Mouse (Mus musculus): Measurements from ENCODE around the gene Reln.
A peak's percentile ranks its signal among the peaks of the same experiment; 100 is the strongest.

Gene Reln

DNA sequence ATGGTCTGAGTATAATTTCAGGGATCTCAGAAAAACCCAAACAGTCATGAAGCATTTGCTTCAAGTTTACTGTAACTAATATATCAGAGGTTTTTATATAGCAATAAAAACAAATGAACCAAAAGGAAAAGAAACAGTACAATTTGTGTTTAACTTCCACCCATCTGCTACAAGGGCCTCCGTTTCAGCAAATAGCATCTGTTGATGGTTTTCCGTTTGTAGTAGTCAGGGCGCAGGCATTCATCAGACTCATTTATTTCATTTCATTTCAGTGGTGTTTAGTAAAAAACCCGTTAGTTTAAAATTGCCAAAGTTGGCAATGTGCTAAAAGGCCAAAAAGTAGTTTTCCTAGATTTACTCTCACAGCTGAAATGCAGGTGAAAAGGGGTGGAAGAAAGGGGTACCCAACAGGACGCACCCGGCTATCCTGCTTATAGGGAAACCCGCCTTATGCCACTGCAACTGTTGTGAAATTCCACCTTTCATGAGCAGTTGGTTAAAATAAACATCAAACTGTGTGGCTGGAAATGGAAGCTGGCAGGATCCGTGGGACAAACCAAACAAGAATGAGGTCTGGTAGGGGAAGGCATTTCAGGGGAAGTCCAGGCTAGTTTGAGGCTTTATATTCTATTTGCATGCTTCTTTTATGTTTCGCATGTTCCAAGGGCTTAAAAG, 237.6 kb downstream of the Reln start:
- peak; percentile 62 for DNase-seq

DNA sequence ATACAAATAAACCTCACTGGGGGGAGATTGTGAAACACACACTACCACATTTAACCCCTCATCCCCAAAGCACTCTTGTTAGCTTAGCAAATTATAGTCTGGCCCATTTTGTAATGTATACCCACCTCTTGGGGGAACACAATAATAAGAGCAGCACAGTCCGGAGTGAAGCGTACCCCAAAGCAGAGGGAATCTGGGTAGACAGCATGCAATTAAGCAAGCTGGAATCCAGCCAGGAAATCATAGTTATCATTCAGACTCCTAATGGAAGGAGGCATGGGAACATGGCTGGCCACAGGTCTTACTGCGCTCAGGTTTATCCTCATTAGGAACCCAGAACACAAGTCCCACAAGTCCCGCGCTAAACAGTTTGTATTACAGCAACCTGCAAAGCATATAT, 249.5 kb downstream of the Reln start:
- peak; percentile 41 for DNase-seq

DNA sequence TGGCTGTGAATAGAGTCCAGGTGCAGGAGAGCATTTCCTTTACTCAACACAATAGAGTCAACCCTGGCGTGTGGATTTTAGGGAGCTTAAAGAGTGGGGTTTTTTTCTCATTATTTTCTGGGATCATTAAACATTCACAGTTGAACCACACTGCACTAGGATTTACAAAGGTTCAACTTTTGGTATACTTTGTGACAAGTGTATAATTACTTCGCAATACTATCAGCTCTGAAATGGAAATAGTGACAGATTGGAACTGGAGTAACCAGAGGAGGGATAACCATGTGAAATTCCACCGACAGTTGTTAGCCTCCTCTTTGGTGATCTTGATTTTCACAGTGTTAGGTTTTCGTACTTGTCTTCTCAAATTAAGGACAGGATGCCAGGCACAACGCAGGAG, 250.5 kb downstream of the Reln start:
- DNase-seq: no peak

DNA sequence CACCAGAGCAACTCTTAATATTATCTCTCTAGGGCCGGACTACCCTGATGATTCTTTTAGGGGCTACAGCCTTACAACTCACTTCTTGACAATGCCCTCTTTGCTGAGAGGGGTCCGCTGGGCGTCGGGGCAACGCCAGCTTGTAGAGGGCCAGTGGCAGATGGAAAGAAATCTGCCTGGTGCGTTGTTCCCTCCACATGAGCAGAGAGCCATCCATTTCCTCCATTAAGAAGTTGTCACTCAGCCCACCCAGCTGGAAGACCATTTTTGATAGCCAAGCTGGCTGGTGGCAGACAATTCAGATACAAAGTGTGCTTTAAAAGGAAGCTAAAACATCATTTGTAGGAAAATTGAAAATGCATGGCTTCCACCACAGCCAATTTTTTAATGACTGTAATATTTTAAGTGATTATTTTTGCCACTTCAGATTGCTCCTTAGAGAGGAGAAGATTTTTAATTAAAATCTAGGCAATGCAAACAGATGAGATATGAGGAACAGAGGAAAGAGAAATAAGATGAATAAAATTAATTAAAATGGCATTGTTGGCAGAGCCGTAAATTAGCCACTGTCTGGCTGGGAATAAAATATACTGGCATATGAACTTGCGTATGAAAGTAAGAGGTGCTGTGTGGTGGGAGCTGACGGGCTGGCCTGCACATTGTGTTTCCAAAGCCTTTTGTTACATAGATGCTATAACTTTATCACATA, 251.2 kb downstream of the Reln start:
- peak; percentile 64 for DNase-seq

DNA sequence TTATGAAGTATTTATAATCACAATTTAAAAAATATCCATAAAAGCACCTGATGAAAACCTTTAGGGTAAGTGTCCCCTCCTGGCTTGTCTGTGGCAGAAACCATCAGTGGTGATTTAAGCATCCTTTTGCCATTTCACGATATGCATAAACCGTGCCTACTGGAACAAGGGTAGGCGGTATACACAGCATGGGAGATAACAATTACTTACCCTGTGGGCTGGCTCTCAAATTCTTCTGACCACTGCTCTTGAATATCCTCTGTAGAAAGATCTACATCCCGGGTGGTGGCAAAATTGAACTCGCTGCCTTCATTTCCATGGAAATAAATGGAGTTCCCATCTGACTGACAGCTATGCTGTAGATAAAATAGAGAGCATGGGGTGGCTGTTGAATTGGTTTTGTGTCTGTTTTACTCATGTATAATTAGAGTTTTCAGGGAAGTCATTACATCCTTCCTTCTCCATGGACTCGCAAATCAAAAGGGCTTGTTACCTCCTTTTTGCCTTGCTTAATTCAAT, 264.0 kb downstream of the Reln start:
- no peak for DNase-seq

DNA sequence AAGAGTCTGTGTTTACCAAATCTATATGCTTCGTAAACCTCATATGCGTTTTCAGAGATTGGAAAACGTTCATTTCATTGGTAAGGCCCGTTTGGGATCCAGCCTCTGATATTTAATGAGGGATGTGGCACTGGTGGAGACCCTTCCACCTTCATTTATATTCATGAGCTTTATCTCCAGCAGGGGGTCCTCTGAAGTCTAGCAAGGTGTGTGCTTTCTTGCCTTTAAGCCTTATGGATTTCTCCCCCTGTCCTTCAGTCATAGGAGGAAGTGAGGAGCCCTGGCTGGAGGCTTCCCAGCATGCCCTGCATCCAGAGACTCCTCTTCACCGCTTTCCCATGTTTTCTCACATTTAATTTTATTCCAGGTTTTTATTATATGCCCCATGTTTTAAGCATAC, 269.5 kb downstream of the Reln start:
- no peak for DNase-seq

DNA sequence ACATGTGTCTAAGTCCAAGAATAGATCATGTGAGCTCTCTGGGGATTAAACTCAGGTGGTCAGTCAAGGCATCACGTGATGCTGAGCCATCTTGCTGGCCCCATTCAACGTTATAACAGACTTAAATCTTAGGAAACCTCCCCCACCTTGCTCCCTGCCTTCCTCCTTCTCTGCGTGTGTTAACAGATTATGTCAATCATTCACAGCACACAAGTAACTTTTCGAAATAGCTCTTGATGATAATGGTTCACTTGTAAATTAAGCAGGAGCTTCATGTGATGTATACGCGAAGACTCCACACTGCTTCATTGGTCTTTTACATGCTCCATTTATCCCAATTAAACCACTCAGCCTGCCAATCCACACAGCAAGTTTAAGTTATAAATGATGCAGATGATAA, 271.9 kb downstream of the Reln start:
- no peak for DNase-seq

DNA sequence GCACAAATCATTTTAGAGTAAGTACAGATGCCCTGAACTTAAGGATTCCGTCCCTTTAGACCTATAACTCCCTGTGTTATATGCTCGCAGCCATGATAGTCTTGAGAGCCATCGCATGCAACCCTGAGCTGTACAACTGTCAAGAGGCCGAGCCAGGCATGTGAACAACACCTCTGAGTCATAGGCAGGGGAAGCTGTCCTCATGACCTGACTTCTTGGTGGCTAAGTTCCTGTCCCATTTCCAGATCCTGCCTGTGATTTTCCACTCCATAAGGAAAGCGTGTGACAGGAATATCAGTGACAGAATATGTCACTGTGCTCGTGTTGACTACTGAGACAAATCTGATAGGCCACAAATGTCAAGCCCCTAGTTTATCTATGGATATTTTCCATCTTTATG, 285.3 kb downstream of the Reln start:
- DNase-seq: no peak

DNA sequence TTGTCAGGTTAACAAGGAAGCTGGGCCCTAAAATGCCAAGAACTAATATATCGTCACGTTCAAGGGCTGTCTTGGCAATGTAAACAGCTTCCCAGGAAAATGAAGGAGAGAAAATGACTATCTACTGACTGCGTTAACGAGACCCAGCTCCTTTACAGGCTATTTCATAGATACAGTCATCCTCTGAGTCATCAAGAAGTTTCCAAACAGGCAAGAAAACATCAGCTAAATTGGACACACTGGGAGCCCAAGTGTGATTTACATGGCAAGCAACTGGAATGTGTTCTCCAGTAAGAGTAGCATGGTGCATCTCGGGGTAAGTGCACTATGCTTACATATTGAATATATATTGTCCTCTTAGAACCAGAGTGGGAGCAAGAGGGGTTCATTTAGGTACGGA, 302.7 kb downstream of the Reln start:
- no peak for DNase-seq

DNA sequence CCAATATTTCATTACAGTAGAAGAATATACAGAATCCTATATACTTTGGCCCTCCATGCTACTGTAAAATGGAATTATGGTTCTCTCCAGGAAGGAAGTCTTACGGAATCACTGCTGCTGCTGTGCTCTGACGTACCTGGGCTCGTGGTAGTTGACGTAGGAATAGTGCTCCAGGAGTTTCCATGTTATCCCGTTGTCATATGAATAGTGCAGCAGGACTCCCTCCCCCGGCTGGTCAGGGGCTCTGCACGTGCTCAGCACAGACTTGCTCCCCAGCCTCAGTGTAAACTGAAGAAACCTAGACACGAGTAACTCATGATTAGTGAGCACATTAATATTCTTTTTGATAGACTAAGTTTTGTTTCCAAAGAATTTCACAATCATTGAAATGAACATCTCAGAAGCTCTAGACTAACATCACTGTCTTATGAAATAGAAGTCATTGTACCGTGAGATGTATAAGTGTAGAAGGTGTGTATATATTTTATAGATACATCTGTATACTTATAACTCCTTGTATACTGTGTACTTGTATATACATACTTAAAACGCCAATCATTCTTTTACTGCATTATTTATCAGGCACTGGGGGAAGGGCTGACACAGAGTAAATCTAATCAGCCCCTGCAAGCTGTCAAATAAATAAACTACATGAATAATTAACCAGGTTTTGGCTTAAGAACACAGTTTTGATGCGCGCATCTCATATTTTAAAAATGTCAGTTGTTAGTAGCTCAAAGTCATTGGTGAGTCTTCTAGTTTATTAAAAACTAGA, 304.9 kb downstream of the Reln start:
- DNase-seq: no peak

DNA sequence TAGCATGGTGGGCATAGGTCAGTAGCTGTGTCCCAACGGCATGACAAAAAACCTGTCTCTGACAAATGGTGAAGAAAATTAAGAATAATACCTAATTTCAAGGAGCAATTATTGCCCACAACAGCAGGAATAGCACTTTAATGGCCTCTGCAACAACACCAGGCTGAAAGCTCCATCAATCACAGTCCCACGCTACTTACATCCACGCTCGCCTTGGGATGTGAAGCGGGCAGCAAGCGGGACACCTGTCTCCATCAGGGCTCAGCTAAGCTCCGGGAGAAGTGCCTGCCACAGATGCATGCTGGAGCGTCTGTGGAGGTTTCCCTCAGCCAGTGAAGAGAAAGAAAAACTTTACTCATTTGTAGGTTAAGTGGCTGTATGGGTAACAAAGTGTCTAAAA, 309.3 kb downstream of the Reln start:
- DNase-seq: no peak

DNA sequence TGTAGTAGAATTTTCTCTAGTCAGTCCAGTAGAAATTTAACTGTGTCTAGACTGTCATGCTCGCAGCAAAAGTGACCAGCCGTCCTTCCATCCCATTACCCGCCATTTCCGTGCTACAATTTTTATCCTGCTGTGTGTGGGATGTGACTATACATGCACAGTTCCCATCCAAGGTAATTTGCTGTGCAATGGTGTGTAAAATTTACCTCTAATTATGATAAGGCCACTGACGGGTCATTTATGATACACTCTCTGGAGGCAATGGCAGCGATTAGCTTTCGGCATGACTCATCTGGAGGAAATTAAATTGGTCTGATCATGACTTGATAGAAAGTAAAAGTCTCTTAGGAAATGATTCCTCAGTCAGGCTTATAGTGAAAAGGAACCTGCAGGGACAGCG, 311.5 kb downstream of the Reln start:
- DNase-seq: no peak

DNA sequence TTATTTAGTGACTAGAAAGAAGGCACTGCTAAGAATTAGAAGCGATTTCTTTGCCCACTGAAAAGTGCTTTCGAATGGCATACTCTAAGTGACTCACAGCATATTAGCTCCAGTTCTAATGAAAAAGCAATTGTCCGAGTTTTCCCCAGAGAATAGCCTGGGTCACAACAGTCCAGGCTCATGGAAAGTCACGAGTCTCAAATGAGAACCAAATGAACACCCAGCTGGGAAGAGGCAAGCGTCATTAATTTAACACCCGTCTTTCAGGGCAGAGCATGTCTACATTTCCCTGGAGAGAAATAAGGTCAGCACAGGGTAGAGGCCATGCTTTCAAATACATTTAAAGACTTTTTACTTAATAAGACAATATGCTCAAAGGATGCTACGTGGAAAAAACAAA, 312.8 kb downstream of the Reln start:
- DNase-seq: no peak

DNA sequence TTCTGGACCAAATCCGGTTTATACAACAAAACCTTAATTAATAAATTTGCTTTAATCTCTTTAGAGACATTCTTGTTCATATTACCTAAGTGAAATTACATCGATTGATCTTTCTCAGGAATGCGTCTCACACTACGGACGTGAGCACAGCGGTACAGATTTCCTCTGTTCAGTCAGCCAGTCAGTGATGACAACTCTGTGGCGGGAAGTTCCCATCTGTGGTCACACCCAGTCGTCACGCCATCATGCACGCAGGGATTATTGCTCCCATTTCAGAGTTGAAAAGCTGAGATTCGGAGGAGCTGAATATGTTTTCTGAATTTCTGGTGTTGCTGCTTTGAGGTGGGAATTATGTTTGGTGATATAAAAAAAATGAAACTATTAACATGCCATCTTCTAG, 316.1 kb downstream of the Reln start:
- no peak for DNase-seq

DNA sequence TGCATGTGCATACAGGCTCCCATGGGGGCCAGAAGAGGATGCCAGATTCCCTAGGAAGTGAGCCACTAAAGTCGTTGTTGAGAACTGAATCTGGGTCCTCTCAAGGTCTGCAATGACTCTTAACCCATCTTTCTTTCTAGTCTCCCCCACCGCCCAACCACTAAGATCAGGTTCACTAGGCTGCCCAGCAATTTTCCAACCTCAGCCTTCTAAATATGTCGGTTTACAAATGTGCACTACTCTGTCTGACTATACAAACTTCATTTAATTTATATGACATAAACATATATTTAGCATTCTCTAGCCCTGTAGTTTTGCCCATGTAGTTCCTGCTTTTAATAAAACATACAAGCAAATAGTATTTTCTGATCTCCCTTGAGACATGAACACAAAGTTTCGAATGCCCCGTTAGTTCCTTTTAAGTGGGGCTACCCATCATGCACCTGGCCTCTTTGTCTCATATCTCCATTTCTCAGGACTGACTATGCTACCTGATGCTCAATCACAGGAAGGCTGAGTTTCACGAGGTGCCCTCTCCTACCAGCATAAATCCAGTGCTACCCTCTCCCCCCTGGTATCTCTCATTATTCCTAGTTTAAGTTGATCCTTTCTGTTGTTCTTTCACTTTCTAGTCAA, 317.1 kb downstream of the Reln start:
- DNase-seq: no peak

DNA sequence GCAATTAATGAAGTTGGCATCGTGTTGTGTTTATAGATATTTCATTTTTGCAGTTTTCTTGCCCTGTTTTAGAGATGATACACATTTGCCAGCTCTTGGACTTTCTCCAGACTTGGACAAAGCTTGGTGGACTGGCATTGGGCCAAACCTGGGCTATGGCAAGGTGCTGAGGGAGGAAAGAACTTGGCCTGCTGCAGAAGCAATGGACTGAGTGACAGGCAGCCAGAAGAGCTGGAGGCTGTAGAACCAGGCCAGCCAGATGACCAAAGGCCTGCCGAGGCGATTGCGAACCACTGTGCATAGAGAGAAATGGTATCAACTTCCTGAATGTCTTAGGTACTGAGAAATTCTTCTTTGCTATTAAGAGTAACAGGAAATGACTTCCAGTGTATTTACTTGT, 318.8 kb downstream of the Reln start:
- DNase-seq: peak; percentile 80

DNA sequence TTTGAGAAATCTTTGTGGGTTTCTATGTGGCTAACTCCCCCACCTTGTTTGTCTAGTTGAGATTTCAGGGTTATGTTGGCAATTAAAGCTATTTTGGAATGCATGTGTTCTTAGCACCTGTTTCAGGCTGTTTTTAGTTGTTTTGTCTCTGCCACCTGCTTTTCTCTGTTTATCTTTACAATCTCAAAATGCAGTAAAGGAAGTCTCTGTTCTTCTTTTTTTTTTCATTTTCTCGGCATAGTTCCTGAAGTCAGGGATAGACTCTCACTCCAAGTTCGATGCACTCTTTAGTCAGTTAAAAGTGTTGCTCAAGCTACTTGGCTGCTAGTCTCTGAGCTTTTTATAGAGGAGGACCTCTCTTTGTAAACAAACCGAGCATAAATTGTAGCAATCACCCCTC, 320.4 kb downstream of the Reln start:
- no peak for DNase-seq

DNA sequence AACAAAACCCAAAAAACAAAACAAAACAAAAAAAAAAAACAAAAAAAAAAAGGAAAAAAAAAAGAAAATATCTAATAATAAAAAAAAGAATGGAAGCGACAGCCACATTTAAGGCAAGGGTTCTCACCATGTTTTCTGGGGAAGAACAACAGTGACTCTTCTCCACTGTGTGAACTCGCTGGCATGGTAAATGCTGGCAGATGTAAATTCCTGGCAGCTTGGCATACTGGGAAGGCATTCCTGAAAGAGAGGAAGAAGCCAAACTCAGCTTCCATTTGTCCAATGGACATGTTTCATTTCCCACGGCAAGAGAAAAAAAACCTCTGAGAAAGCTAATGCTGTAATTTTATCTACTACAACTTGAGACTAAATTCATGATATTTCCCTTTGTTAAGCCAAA, 326.6 kb downstream of the Reln start:
- peak; percentile 86 for DNase-seq

DNA sequence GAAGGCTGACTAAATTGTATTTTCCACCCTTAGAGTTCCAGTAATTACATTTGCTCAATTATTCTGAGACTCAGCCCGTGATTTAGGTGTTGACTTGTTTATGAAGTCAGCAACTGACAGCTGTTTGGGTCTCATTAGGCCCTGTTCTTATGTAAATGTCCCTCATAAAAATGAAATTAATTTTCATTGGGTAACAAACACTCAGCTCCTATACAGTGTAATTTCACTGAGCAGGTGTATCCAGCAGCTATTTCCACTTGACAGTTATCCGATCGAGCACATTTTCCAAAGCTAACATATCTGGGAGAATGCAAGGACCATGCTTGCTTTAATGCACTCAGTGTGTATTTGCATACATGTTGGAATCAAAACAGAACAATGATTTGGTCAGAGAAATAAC, 330.0 kb downstream of the Reln start:
- no peak for DNase-seq

DNA sequence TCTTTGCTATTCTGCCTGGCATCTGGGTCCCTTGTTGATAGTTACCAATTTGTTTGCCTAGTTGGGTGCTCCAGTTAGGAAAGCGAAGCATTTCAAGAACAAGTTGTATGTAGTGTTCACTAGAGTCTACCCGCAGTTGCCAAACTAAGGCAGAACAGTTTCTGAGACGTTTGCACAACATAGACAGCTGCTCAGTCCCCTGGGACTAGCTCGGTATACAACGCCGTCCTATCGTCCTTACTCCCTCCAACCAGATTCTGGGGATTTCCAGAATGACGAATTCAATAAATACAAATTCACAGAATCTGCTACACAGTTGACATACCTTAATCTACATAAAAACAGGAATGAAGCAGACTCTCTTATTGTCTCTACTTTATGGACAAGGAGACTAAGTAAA, 335.4 kb downstream of the Reln start:
- no peak for DNase-seq

DNA sequence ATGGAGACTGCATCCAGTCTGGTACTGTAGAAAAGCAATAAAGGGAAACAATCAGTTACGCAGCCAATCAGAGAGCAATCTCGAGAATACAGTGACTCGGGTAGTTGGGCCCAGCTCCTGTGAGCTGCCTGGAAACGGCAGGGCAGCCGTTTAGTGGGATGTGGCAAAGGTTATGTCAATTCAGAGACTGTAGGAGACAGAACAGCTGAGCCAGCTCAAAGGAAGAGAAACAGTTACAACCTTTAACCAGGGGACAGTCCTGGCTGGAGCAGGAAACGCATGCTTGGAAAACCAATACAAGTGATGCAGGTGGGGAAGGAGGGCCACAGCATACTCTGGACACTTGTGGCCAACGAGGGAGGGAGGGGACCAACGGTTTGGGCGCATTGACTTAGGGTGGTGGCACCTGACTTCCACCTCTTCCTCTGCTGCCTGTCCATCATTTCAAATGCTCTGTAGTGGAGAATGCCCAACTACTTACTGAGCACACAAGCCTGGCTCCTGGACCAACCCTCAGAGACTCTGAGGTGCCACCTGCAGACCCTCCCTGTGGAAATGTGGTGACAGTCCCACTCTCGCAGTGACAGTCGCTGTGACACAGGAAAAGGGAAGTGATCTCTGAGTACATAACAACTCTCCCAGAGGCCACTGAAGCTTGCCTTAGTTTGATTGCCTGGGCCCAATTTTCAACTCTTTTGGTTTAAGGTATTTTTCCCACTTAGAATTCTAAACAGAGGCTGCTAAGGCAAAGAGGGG, 337.0 kb downstream of the Reln start:
- no peak for DNase-seq

DNA sequence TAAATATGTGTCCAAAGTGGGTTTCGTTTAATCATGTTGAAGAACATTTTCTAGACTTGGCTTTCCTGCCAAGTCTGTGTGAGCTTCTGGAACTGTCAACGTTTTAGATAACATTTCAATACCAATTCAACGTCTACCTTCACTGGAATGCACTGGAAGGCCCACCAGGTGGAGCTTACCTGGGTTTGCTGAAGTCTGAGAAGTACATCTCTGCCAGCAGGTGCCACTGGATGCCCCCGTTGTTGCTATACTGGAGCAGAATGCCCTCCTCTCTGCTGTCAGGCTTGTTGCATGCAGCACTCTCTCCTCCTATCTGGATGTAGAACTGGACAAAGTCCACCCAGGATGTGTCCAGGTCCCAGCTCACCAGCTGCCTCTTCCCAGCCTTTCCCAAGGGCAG, 340.6 kb downstream of the Reln start:
- peak; percentile 36 for DNase-seq

DNA sequence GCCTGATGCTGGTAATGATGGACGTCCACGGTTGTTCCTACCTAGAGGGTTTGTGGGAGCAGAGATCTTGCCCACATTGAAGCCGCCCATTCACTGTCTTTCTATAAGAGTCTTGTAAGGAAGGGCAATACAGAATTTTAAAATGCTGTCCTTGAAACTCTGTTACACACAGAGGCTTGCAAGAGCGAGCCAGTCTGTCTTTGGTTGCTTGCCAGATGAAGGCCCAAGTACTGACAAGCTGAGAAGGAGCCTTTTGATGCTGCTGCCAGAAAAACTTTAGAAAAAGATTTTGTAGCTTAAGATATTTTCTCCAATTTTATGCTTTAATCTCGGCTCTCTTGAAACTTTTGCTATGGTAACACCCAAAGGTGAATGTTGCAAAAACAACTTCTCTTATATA, 356.8 kb downstream of the Reln start:
- no peak for DNase-seq
